Mouse (Mus musculus) liver, adult 2 months (tissue): Measurements from ENCODE around the gene Rasd1. TPM values are rescaled to one million over a fixed set of nuclear protein-coding genes. Genes with fewer than 3 reads are reported as not detected.

Experiments used
- DNase-seq: peaks from one replicate; pipeline ENCODE4 v3.0.0-alpha.2; 2011; ENCODE audit warnings: low read depth, low spot score; ENCODE audit errors: extremely low read depth
- H3K27ac ChIP-seq: fragments of 200-500 bp; replicated peaks from 2 replicates; pipeline ENCODE4 v1.5.1; 2012; ENCODE audit warnings: low read depth, mild to moderate bottlenecking, control low read depth, inconsistent platforms, low read length; ENCODE audit not compliant: insufficient read depth
- H3K27me3 ChIP-seq: fragments of 200-500 bp; 2 replicates; pipeline ENCODE4 v1.6.1; 2012; ENCODE audit warnings: mild to moderate bottlenecking, moderate library complexity, low read length, inconsistent platforms; ENCODE audit not compliant: control insufficient read depth, insufficient read depth
- H3K36me3 ChIP-seq: fragments of 200-500 bp; 2 replicates; pipeline ENCODE4 v1.6.1; 2012; ENCODE audit warnings: low read length, inconsistent platforms; ENCODE audit not compliant: control insufficient read depth, insufficient read depth
- H3K4me1 ChIP-seq: fragments of 200-500 bp; 2 replicates; pipeline ENCODE4 v1.6.1; 2011; ENCODE audit warnings: low read length; ENCODE audit not compliant: control insufficient read depth, insufficient read depth
- H3K4me3 ChIP-seq: fragments of 200-500 bp; 2 replicates; pipeline ENCODE4 v1.5.1; 2011; ENCODE audit warnings: low read depth, mild to moderate bottlenecking, control low read depth, low read length, moderate library complexity; ENCODE audit not compliant: insufficient read depth
- H3K79me2 ChIP-seq: fragments of 200-500 bp; 2 replicates; pipeline ENCODE4 v1.6.1; 2012; ENCODE audit warnings: inconsistent platforms, mild to moderate bottlenecking, low read length, moderate library complexity; ENCODE audit not compliant: control insufficient read depth, insufficient read depth
- H3K9ac ChIP-seq: fragments of 200-500 bp; 2 replicates; pipeline ENCODE4 v1.6.1; 2012; ENCODE audit warnings: low read depth, mild to moderate bottlenecking, control low read depth, inconsistent platforms, low read length
- CTCF ChIP-seq: fragments of 200-500 bp; IDR thresholded peaks from 2 replicates; pipeline ENCODE4 v1.5.1; 2011; ENCODE audit warnings: low read depth, low read length, control low read depth
- POLR2A ChIP-seq: fragments of 200-500 bp; IDR thresholded peaks from 2 replicates; pipeline ENCODE4 v1.6.1; 2011; ENCODE audit warnings: low read length, control low read depth; ENCODE audit not compliant: insufficient read depth; ENCODE audit errors: extremely low read depth
- WGBS: fragments of 180-500 bp; shearing (Covaris S2); methylation state at CpG from one replicate; pipeline ENCODE4 v1.1.7; 2018; 5-methylcytosine and 5-hydroxymethylcytosine counted together
- polyA plus RNA-seq: library from polyadenylated mRNA; depleted of rRNA; stranded (reverse); fragments of >200 nt; gene quantifications from 2 replicates; pipeline ENCODE4 v1.2.3, GENCODE M21; 2012
- total RNA-seq: library from RNA; depleted of rRNA; stranded (reverse); fragments of >200 nt; gene quantifications from 2 replicates; pipeline ENCODE4 v1.2.3, GENCODE M21; 2014

The Rasd1 gene
- total and polyA plus RNA-seq, 2 experiments: 0.15 to 0.18 TPM

DNA sequence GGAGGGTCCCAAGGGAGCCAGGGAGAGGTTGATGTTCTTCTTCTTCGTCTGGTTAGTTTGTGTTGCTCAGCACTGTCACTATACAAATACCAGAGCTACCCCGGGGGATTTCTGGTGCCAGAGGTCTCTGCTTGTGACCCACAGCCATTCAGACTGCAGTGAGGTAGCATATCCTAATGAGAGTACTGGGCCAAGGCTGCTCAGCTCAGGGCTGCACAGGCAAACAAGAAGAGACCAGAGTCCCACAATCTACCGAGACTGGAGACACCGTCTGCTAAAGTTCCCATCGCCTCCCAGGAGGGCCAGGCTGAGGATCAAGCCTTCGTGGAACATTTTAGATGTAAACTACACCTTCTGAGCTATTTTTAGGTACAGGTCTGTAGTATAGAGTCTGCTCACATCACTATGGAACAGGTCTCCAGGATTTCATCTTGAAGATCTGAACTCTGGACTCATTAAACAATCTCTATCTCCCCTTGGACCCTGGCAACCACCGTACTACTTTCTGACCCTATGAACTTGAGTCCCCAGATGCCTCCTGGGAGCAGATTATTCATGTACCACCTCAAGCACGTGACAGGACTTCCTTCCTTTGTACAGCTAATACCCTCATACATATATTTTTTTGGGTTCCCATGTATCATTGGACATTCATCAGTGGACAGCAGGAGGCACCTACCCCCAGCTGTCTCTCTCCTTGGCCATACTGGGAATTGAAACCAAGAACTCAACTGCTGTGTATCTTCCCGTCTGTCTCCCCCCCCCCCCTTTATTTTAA, 32.0 kb downstream of the Rasd1 start:
- H3K79me2 ChIP-seq: no peaks in the 10 kb centered on the region
- 53% methylated on average over 9 of the region's 9 CpGs for WGBS
- no peak for DNase-seq

DNA sequence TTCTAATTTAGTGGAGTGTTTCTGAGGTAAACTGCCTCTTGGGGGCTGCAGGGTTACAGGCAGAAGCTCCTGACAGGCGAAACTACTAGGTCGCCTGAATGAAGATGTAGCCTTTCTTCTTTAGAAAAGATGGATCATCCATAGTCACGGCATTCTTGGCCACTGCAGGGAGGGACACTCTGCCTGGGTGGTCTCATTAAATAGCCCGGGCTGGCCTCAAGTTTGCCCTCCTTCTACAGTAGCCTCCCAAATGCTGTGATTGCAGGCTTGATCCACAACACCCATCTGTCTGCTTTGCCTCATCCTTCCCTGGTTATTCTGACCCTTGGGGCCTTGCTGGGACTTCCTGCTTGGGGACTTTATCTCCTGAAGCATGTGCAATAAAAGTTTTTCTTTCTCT, 34.7 kb downstream of the Rasd1 start:
- H3K4me3 ChIP-seq: no peak overlapping the region
- H3K27ac ChIP-seq: no peak overlapping the region

More for the DNA sequence above, 32.0 kb downstream of the Rasd1 start:
- TF ChIP-seq CTCF: no peak
- H3K27ac ChIP-seq: no peak overlapping the region
- no peaks in the 10 kb centered on the region for H3K36me3 ChIP-seq
- H3K27me3 ChIP-seq: no peaks in the 10 kb centered on the region
- H3K4me3 ChIP-seq: no peak overlapping the region
- no peak overlapping the region for H3K9ac ChIP-seq
- no peaks in the 10 kb centered on the region for H3K4me1 ChIP-seq

DNA sequence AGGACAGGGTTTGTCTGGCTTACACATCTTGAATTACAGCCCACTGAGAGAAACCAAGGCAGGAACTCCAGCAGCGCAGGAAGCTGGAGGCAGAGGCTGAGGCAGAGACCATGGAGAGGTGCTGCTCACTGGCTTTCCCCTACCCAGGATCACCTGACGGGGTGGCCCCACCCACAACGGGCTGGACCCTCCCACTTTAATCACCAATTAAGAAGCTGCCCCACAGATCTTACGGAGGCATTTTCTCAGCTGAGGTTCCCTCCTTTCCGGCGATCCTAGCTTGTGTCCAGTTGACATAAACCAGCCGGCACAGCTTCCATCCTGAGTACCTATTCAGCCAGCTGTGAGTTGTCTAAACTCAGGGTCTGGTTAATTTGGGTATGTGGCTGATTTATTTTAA, 43.5 kb downstream of the Rasd1 start:
- H3K79me2 ChIP-seq: no peaks in the 10 kb centered on the region
- H3K27ac ChIP-seq: no peak overlapping the region
- no peaks in the 10 kb centered on the region for H3K36me3 ChIP-seq
- 49% methylated on average over 7 of the region's 7 CpGs for WGBS
- H3K27me3 ChIP-seq: no peaks in the 10 kb centered on the region
- no peak for DNase-seq
- no peak overlapping the region for H3K4me3 ChIP-seq
- no peak overlapping the region for H3K9ac ChIP-seq
- 0 out of 2 replicates have a peak, but pooled peaks cover 3% of the 10 kb centered on the region for H3K4me1 ChIP-seq
- TF ChIP-seq CTCF: no peak
- TF ChIP-seq POLR2A: no peak

More for the DNA sequence above, 34.7 kb downstream of the Rasd1 start:
- Histone ChIP-seq H3K36me3 (no peaks in the 10 kb centered on the region), H3K4me1 (no peaks in the 10 kb centered on the region), H3K27me3 (no peaks in the 10 kb centered on the region), H3K79me2 (no peaks in the 10 kb centered on the region), H3K9ac (no peak overlapping the region)
- no peak for TF ChIP-seq CTCF
- TF ChIP-seq POLR2A: no peak
- WGBS: 75% methylated on average over 4 of the region's 4 CpGs
- no peak for DNase-seq

DNA sequence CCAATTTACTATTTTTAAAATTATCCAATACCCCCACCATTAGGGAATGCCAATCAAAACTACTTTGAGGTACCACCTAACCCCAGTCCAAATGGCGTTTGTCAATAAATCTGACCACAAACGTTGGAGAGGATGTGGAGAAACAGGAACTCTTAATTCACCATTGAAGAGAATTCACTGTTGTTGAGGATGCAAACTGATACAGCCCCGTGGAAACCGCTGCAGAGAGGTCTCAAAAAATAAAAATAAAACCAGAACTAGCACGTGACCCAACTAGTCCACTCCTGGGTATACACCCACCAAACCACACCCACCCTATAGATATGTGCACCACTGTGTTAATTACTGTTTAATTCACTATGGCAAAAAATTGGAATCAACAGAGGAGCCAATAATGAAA, 44.4 kb downstream of the Rasd1 start:
- no peaks in the 10 kb centered on the region for H3K79me2 ChIP-seq
- H3K4me1 ChIP-seq: 0 out of 2 replicates have a peak, but pooled peaks cover 3% of the 10 kb centered on the region
- WGBS: 65% methylated on average over 5 of the region's 5 CpGs
- TF ChIP-seq CTCF (no peak), POLR2A (no peak)
- no peak overlapping the region for H3K27ac ChIP-seq
- H3K27me3 ChIP-seq: no peaks in the 10 kb centered on the region
- no peak for DNase-seq
- H3K36me3 ChIP-seq: no peaks in the 10 kb centered on the region
- H3K4me3 ChIP-seq: no peak overlapping the region
- H3K9ac ChIP-seq: no peak overlapping the region

DNA sequence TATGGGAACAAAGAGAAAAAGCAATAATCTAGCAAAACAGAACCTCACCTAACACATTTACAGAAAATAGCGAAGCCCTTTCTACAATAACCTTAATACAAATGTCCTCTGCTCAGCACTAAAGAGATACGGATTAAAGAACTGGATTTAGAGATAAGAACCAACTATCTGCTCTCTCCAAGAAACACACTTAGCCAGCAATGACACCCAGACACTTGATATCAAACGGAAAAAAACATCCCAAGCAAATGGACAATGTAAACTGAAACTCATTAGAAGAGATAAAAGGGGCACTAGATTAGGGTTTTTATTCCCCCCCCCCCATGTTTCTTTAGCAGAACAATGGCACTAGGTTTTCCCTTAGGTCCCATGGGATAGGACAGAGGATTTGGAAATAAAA, 45.3 kb downstream of the Rasd1 start:
- H3K4me1 ChIP-seq: 0 out of 2 replicates have a peak, but pooled peaks cover 3% of the 10 kb centered on the region
- TF ChIP-seq CTCF (no peak), POLR2A (no peak)
- no peak overlapping the region for H3K4me3 ChIP-seq
- H3K36me3 ChIP-seq: no peaks in the 10 kb centered on the region
- H3K79me2 ChIP-seq: no peaks in the 10 kb centered on the region
- DNase-seq: no peak
- H3K27me3 ChIP-seq: no peaks in the 10 kb centered on the region
- WGBS: 70% methylated on average over 3 of the region's 3 CpGs
- no peak overlapping the region for H3K27ac ChIP-seq
- H3K9ac ChIP-seq: no peak overlapping the region

DNA sequence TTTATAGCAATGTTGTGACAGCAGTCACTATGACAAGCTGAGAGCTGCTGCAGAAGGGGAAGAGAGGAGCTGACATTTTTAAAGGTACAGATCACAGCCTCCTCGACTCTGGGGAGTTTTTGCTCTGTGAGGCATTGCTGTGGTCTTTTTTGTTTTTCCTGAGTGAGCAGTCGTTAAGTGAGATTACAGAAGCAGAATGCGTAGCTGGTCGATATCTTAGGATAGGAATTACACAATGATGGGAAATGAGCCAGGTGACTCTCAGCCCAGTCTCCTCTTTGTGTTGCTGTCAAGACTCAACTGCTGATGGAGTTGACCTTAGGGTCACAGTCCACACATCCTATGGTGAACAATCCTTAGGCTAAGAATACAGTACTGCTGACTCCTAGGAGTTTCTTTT, 46.7 kb downstream of the Rasd1 start:
- 3% methylated on average over 4 of the region's 4 CpGs for WGBS

More for the DNA sequence above, 46.7 kb downstream of the Rasd1 start:
- H3K27me3 ChIP-seq: no peaks in the 10 kb centered on the region
- 0 out of 2 replicates have a peak, but pooled peaks cover 3% of the 10 kb centered on the region for H3K4me1 ChIP-seq
- no peaks in the 10 kb centered on the region for H3K36me3 ChIP-seq
- no peak overlapping the region for H3K27ac ChIP-seq
- peak; percentile 81 for DNase-seq
- H3K4me3 ChIP-seq: no peak overlapping the region
- no peak for TF ChIP-seq POLR2A
- TF ChIP-seq CTCF: no peak
- no peaks in the 10 kb centered on the region for H3K79me2 ChIP-seq
- H3K9ac ChIP-seq: no peak overlapping the region
